21 mouse cellular contexts compared by ENCODE assay signal in genomic region chr2:74482086-74482485, GRCm38 (mm10).
DNase-seq lines count a peak whose midpoint lies in the region; ATAC-seq and TF ChIP-seq lines count a peak whose summit lies in the region.
"Had no signal": no experiment of that assay in that cellular context is flagged by ENCODE, and none has a peak within 500 bp of the region (broad histone marks: within the 10 kb centered on the region; RNA-seq: fewer than 3 reads in every experiment).

No protein-coding gene starts in this region.

- no peaks in the 10 kb centered on the region for H3K4me1 ChIP-seq in midbrain, embryonic 11.5 days (ENCODE audit: control insufficient read depth, insufficient read depth, low read length)
- H3K4me1 ChIP-seq in midbrain, embryonic 10.5 days: peaks cover 5% of the 10 kb centered on the region; the same call in 1 of the 2 replicates
- no peaks in the 10 kb centered on the region for H3K4me1 ChIP-seq in embryonic fibroblast, embryonic 13.5 days (ENCODE audit: control insufficient read depth, insufficient read depth, low read length)
- H3K4me1 ChIP-seq in midbrain, postnatal 0 days (ENCODE audit: insufficient read depth, low read length): no peaks in the 10 kb centered on the region
- H3K4me1 ChIP-seq in heart, embryonic 10.5 days: no peaks in the 10 kb centered on the region
- H3K4me1 ChIP-seq: heart, embryonic 15.5 days; hindbrain, embryonic 13.5 days had no signal

- no peak overlapping the region for H3K4me3 ChIP-seq in midbrain, embryonic 11.5 days (ENCODE audit: low read depth, low read length)
- no peak overlapping the region for H3K4me3 ChIP-seq in midbrain, embryonic 10.5 days
- no peak overlapping the region for H3K4me3 ChIP-seq in embryonic fibroblast, embryonic 13.5 days (ENCODE audit: insufficient read depth, low read length)
- H3K4me3 ChIP-seq in midbrain, postnatal 0 days (ENCODE audit: low read depth, low read length): no peak overlapping the region
- H3K4me3 ChIP-seq in heart, embryonic 10.5 days: no peak overlapping the region
- H3K4me3 ChIP-seq: embryonic facial prominence, embryonic 15.5 days; heart, embryonic 15.5 days; hindbrain, embryonic 13.5 days had no signal

- TF ChIP-seq POLR2A in embryonic fibroblast, embryonic 13.5 days (IDR thresholded peaks at IDR 0.05; ENCODE audit: low read depth, low read length): no peak

- no peak overlapping the region for H3K4me2 ChIP-seq in midbrain, embryonic 11.5 days
- no peak overlapping the region for H3K4me2 ChIP-seq in midbrain, postnatal 0 days (ENCODE audit: low read depth, low read length, poor library complexity, severe bottlenecking)
- H3K4me2 ChIP-seq: embryonic facial prominence, embryonic 15.5 days; heart, embryonic 11.5 days; heart, embryonic 15.5 days; hindbrain, embryonic 13.5 days had no signal

- H3K27me3 ChIP-seq in midbrain, embryonic 11.5 days (ENCODE audit: control insufficient read depth, insufficient read depth, low read length): no peaks in the 10 kb centered on the region
- no peaks in the 10 kb centered on the region for H3K27me3 ChIP-seq in midbrain, embryonic 10.5 days (ENCODE audit: low read depth, poor library complexity, severe bottlenecking)
- H3K27me3 ChIP-seq in midbrain, postnatal 0 days (ENCODE audit: insufficient read depth, low read length): no peaks in the 10 kb centered on the region
- H3K27me3 ChIP-seq in heart, embryonic 10.5 days (ENCODE audit: insufficient read depth, poor library complexity, severe bottlenecking): 0 out of 2 replicates have a peak, but pooled peaks cover 7% of the 10 kb centered on the region
- H3K27me3 ChIP-seq: embryonic facial prominence, embryonic 15.5 days; heart, embryonic 15.5 days; hindbrain, embryonic 13.5 days had no signal

- H3K27ac ChIP-seq in midbrain, embryonic 11.5 days (ENCODE audit: low read depth, low read length): no peak overlapping the region
- no peak overlapping the region for H3K27ac ChIP-seq in midbrain, embryonic 10.5 days (replicated peaks)
- H3K27ac ChIP-seq in embryonic fibroblast, embryonic 13.5 days (ENCODE audit: insufficient read depth, low read length): peak overlapping the region; percentile 21; the same call in 1 of the 2 replicates
- H3K27ac ChIP-seq in midbrain, postnatal 0 days (ENCODE audit: low read depth, low read length): no peak overlapping the region
- no peak overlapping the region for H3K27ac ChIP-seq in heart, embryonic 10.5 days
- H3K27ac ChIP-seq: embryonic facial prominence, embryonic 15.5 days; heart, embryonic 15.5 days; hindbrain, embryonic 13.5 days; hindbrain, postnatal 0 days had no signal

- WGBS in midbrain, embryonic 11.5 days: 75% methylated on average over 10 of the region's 10 CpGs
- WGBS in midbrain, embryonic 10.5 days: 83% methylated on average over 10 of the region's 10 CpGs
- 62% methylated on average over 10 of the region's 10 CpGs for WGBS in midbrain, postnatal 0 days
- WGBS in heart, embryonic 10.5 days: 87% methylated on average over 10 of the region's 10 CpGs

- no peaks in the 10 kb centered on the region for H3K36me3 ChIP-seq in midbrain, embryonic 11.5 days (ENCODE audit: control insufficient read depth, insufficient read depth, low read length)
- H3K36me3 ChIP-seq in midbrain, embryonic 10.5 days: no peaks in the 10 kb centered on the region
- no peaks in the 10 kb centered on the region for H3K36me3 ChIP-seq in midbrain, postnatal 0 days (ENCODE audit: insufficient read depth, low read length)
- no peaks in the 10 kb centered on the region for H3K36me3 ChIP-seq in heart, embryonic 10.5 days
- H3K36me3 ChIP-seq: embryonic facial prominence, embryonic 15.5 days; heart, embryonic 15.5 days; hindbrain, embryonic 13.5 days had no signal

- no peak overlapping the region for H3K9ac ChIP-seq in midbrain, embryonic 11.5 days (ENCODE audit: low read length)
- H3K9ac ChIP-seq in midbrain, postnatal 0 days (replicated peaks; ENCODE audit: low read length, poor library complexity, severe bottlenecking): no peak overlapping the region
- H3K9ac ChIP-seq: embryonic facial prominence, embryonic 15.5 days; heart, embryonic 15.5 days; hindbrain, embryonic 13.5 days had no signal

- H3K9me3 ChIP-seq in midbrain, embryonic 11.5 days (ENCODE audit: control insufficient read depth, low read length): no peaks in the 10 kb centered on the region
- no peaks in the 10 kb centered on the region for H3K9me3 ChIP-seq in midbrain, embryonic 10.5 days (replicated peaks)
- H3K9me3 ChIP-seq in midbrain, postnatal 0 days (ENCODE audit: low read length): no peaks in the 10 kb centered on the region
- H3K9me3 ChIP-seq in heart, embryonic 10.5 days: no peaks in the 10 kb centered on the region
- H3K9me3 ChIP-seq: embryonic facial prominence, embryonic 15.5 days; heart, embryonic 15.5 days; hindbrain, embryonic 13.5 days had no signal

- ATAC-seq in midbrain, embryonic 11.5 days (ENCODE audit: low FRiP score): 0 out of 2 replicates have a peak, but pooled peaks have one; percentile 30
- ATAC-seq in midbrain, postnatal 0 days (ENCODE audit: low FRiP score): 0 out of 2 replicates have a peak, but pooled peaks have one; percentile 23
- ATAC-seq in inflammation-experienced regulatory T-cells, adult 6 months: no peak
- ATAC-seq: hindbrain, postnatal 0 days had no signal

- peak; percentile 77 for DNase-seq in midbrain, embryonic 11.5 days (ENCODE audit: low spot score, missing footprints)
- no peak for DNase-seq in midbrain, embryonic 10.5 days (ENCODE audit: low spot score)
- no peak for DNase-seq in midbrain, postnatal 0 days (ENCODE audit: low spot score)
- DNase-seq in skeletal muscle tissue, adult 2 months (ENCODE audit: low read depth, low spot score): peak; percentile 32
- no peak for DNase-seq in heart, embryonic 10.5 days (ENCODE audit: low spot score)
- DNase-seq: adrenal gland, adult 8-10 months; adrenal gland, postnatal 36 days; cerebellum, adult 11 months; cerebellum, adult 8-10 months; cerebellum, postnatal 14 days; embryo, embryonic 11 days; gastrocnemius, postnatal 36 days; heart, adult 18-20 months; heart, postnatal 14 days had no signal

- TF ChIP-seq CTCF in embryonic fibroblast, embryonic 13.5 days (IDR thresholded peaks at IDR 0.05; ENCODE audit: borderline replicate concordance, insufficient read depth, low read length): no peak
- no peak for TF ChIP-seq CTCF in midbrain, postnatal 0 days (IDR thresholded peaks at IDR 0.05)

Comparison
In these comparisons a context has a peak if more than half of its experiments do, and no peak if none do; other contexts are left out.
1. DNase-seq: peak in midbrain, embryonic 11.5 days (single experiment) and skeletal muscle tissue, adult 2 months (single experiment); none in midbrain, embryonic 10.5 days (single experiment), midbrain, postnatal 0 days (single experiment) and heart, embryonic 10.5 days (single experiment).